Mouse (Mus musculus) forebrain, embryonic 12.5 days (tissue): Measurements from ENCODE around the gene Svs3b. TPM values are rescaled to one million over a fixed set of nuclear protein-coding genes. Genes with fewer than 3 reads are reported as not detected.

Experiments used
- polyA plus RNA-seq: library from polyadenylated mRNA; unstranded; fragments of >200 nt; fragmentation: Nextera tagmentation; extraction: Ambion mirVana; gene quantifications from 2 replicates; pipeline ENCODE4 v1.2.1, GENCODE M21; 2016

The Svs3b gene
- polyA plus RNA-seq, 1 experiment from 2014 or later = not detected

Other genes with a start within 250 kb of the Svs3b start
- gene Pabpc1l, start 231.2 kb downstream of the Svs3b start, polyA plus RNA-seq = 1.2 and 1.8 TPM in 2 replicates
- gene Stk4, start 186.3 kb downstream of the Svs3b start, polyA plus RNA-seq = 37.3 and 42.8 TPM in 2 replicates
- gene Tomm34, start 185.5 kb downstream of the Svs3b start, polyA plus RNA-seq = 50.2 TPM in 2 replicates
- 0.12 and 0.18 TPM in 2 replicates for gene Kcns1, start 85.5 kb downstream of the Svs3b start, polyA plus RNA-seq
- gene Wfdc5, start 73.9 kb downstream of the Svs3b start, polyA plus RNA-seq = not detected in 2 replicates
- gene Wfdc12, start 66.0 kb downstream of the Svs3b start, polyA plus RNA-seq = not detected in 2 replicates
- not detected in 2 replicates for gene Wfdc15a, start 56.5 kb downstream of the Svs3b start, polyA plus RNA-seq
- gene Wfdc15b, start 35.0 kb downstream of the Svs3b start, polyA plus RNA-seq = not detected in 2 replicates
- gene Svs2, start 18.2 kb downstream of the Svs3b start, polyA plus RNA-seq = not detected in 2 replicates
- not detected in 2 replicates for gene Svs4, start 21.8 kb upstream of the Svs3b start, polyA plus RNA-seq
- not detected in 2 replicates for gene Svs3a, start 32.6 kb upstream of the Svs3b start, polyA plus RNA-seq
- gene Svs6, start 60.1 kb upstream of the Svs3b start, polyA plus RNA-seq = not detected in 2 replicates
- not detected in 2 replicates for gene Svs5, start 76.1 kb upstream of the Svs3b start, polyA plus RNA-seq
- 0.41 TPM in 1 of 2 replicates, not detected in the other for gene Slpi, start 132.5 kb upstream of the Svs3b start, polyA plus RNA-seq
- 0.08 and 0.09 TPM in 2 replicates for gene Rbpjl, start 146.5 kb upstream of the Svs3b start, polyA plus RNA-seq
- 3.3 and 4.0 TPM in 2 replicates for gene Matn4, start 148.5 kb upstream of the Svs3b start, polyA plus RNA-seq
- 12.1 and 12.6 TPM in 2 replicates for gene Sdc4, start 187.2 kb upstream of the Svs3b start, polyA plus RNA-seq
- 60.5 and 67.4 TPM in 2 replicates for gene Sys1, start 200.3 kb upstream of the Svs3b start, polyA plus RNA-seq
- 4.7 and 6.2 TPM in 2 replicates for gene Gm20458, start 204.3 kb upstream of the Svs3b start, polyA plus RNA-seq
- not detected in 2 replicates for gene Trp53tg5, start 217.1 kb upstream of the Svs3b start, polyA plus RNA-seq
- 4.6 and 4.7 TPM in 2 replicates for gene Dbndd2, start 229.5 kb upstream of the Svs3b start, polyA plus RNA-seq
- gene Pigt, start 240.9 kb upstream of the Svs3b start, polyA plus RNA-seq = 43.3 and 45.2 TPM in 2 replicates